In genomic region chr5:146948041-146948507, GRCm38 (mm10) we compare ENCODE assay signal across 8 mouse cellular contexts. TPM values are rescaled to one million over a fixed set of nuclear protein-coding genes. Genes with fewer than 3 reads are reported as not detected.
A peak's percentile ranks its signal among the peaks of the same experiment; 100 is the strongest.
DNase-seq lines count a peak whose midpoint lies in the region; ATAC-seq and TF ChIP-seq lines count a peak whose summit lies in the region.

No protein-coding gene starts in this region.

- H3K27me3 ChIP-seq in heart, embryonic 10.5 days (ENCODE audit: insufficient read depth, poor library complexity, severe bottlenecking), result no peaks in the 10 kb centered on the region
- H3K27me3 ChIP-seq in CH12.LX (replicated peaks), result no peaks in the 10 kb centered on the region
- H3K27me3 ChIP-seq in forebrain, embryonic 16.5 days (replicated peaks; ENCODE audit: control insufficient read depth, insufficient read depth, low read length), result no peaks in the 10 kb centered on the region

- ATAC-seq in forebrain, embryonic 16.5 days, result peak; percentile 12; the same call in 1 of the 2 replicates

- TF ChIP-seq RAD21 in CH12.LX (IDR thresholded peaks at IDR 0.05; ENCODE audit: low read depth, low read length), result no peak

- peaks cover 15% of the 10 kb centered on the region for H3K4me1 ChIP-seq in heart, embryonic 10.5 days
- H3K4me1 ChIP-seq in CH12.LX (ENCODE audit: control insufficient read depth in 1 of 2, insufficient read depth in 2 of 2), result peaks cover 0 to 18% of the 10 kb centered on the region in 2 experiments; a peak in 2 of 4 replicates
- peaks cover 15% of the 10 kb centered on the region for H3K4me1 ChIP-seq in forebrain, embryonic 16.5 days (replicated peaks; ENCODE audit: control insufficient read depth, insufficient read depth, low read length)

- peaks cover 22% of the 10 kb centered on the region for H3K79me2 ChIP-seq in CH12.LX (replicated peaks; ENCODE audit: control insufficient read depth, extremely low read depth, insufficient read depth, poor library complexity, severe bottlenecking)
- peaks cover 21% of the 10 kb centered on the region for H3K79me2 ChIP-seq in macrophage (ENCODE audit: inconsistent target)

- in situ Hi-C loops in CH12.LX (cut with MboI; ENCODE audit: low pct_ligation_motif_present, low pct_unique_long_range_greater_than_20kb, low sequenced_read_pairs), result loop anchor here (10.0 kb wide), 1 partner anchor 287 kb away; no protein-coding TSS in a partner anchor

- peaks cover 27% of the 10 kb centered on the region for H3K36me3 ChIP-seq in heart, embryonic 10.5 days
- peaks cover 22 to 29% of the 10 kb centered on the region in 2 experiments for H3K36me3 ChIP-seq in CH12.LX (replicated peaks in 1 of 2; ENCODE audit: control insufficient read depth in 1 of 2, insufficient read depth in 1 of 2, low read length in 1 of 2)
- H3K36me3 ChIP-seq in forebrain, embryonic 16.5 days (ENCODE audit: control insufficient read depth, insufficient read depth), result peaks cover 11% of the 10 kb centered on the region
- peaks cover 20% of the 10 kb centered on the region for H3K36me3 ChIP-seq in macrophage (ENCODE audit: inconsistent target)

- H3K9ac ChIP-seq in CH12.LX (ENCODE audit: insufficient read depth, low read depth), result peak overlapping the region; percentile 75
- H3K9ac ChIP-seq in forebrain, embryonic 16.5 days (replicated peaks; ENCODE audit: low read depth, low read length), result peak overlapping the region; percentile 48

- dilution Hi-C loops in CH12.LX (cut with MboI; ENCODE audit: extremely low pct_ligation_motif_present, extremely low pct_unique_long_range_greater_than_20kb, low sequenced_read_pairs), result no loop called here

- peak overlapping the region; percentile 90 for H3K4me2 ChIP-seq in CH12.LX (ENCODE audit: insufficient read depth, low read depth, poor library complexity, severe bottlenecking)
- H3K4me2 ChIP-seq in forebrain, embryonic 16.5 days (ENCODE audit: low read length), result peak overlapping the region; percentile 88

- no peak for TF ChIP-seq CTCF in CH12.LX (conservative IDR thresholded peaks at IDR 0.05 in 1 of 2, IDR thresholded peaks at IDR 0.05 in 1 of 2; ENCODE audit: low read depth in 2 of 2, low read length in 2 of 2)

- no peak for TF ChIP-seq EP300 in CH12.LX (IDR thresholded peaks at IDR 0.05; ENCODE audit: low read length)

- H3K9me3 ChIP-seq in heart, embryonic 10.5 days, result no peaks in the 10 kb centered on the region
- peaks cover 6% of the 10 kb centered on the region for H3K9me3 ChIP-seq in CH12.LX (replicated peaks; ENCODE audit: low read length)
- no peaks in the 10 kb centered on the region for H3K9me3 ChIP-seq in forebrain, embryonic 16.5 days (ENCODE audit: control insufficient read depth, low read length)

- no peak; the same call in 1 of the 2 replicates for TF ChIP-seq POLR2A in CH12.LX (IDR thresholded peaks at IDR 0.05; ENCODE audit: low read depth, low read length)

- H3K4me3 ChIP-seq in heart, embryonic 10.5 days, result peak overlapping the region; percentile 88
- H3K4me3 ChIP-seq in CH12.LX (replicated peaks in 1 of 3; ENCODE audit: low read depth in 2 of 3, low read length in 2 of 3, poor library complexity in 1 of 3) (peak overlapping the region; percentile 50 to 90 (median 56)), macrophage (ENCODE audit: inconsistent target) (peak overlapping the region; percentile 30)
- peak overlapping the region; percentile 76 for H3K4me3 ChIP-seq in forebrain, embryonic 16.5 days (replicated peaks; ENCODE audit: low read length)

- DNase-seq in heart, embryonic 10.5 days (ENCODE audit: low spot score), result no peak
- DNase-seq in heart, postnatal 4 days, result no peak
- DNase-seq in CH12.LX (ENCODE audit: extremely low read depth) (no peak), adipocyte (ENCODE audit: low spot score) (no peak)
- no peak for DNase-seq in cerebellum, adult 11 months
- no peak for DNase-seq in kidney, postnatal 14 days

- 20% methylated on average over 10 of the region's 10 CpGs for WGBS in heart, embryonic 10.5 days
- 22% methylated on average over 10 of the region's 10 CpGs for WGBS in forebrain, embryonic 16.5 days
- 16% methylated on average over 10 of the region's 10 CpGs for WGBS in macrophage (ENCODE audit: missing documents)

- H3K27ac ChIP-seq in heart, embryonic 10.5 days, result peak overlapping the region; percentile 94
- H3K27ac ChIP-seq in CH12.LX (ENCODE audit: insufficient read depth, low read depth) (0 out of 2 replicates have a peak overlapping the region, but pooled peaks have one; percentile 25), macrophage (peak overlapping the region; percentile 77)
- H3K27ac ChIP-seq in forebrain, embryonic 16.5 days (ENCODE audit: low read length), result peak overlapping the region; percentile 49

TF ChIP-seq in CH12.LX, 34 proteins besides CTCF, POLR2A, EP300 and RAD21:
- TF ChIP-seq ZNF384 (IDR thresholded peaks at IDR 0.05; ENCODE audit: low read depth, low read length) (peak; percentile 53), TBP (conservative IDR thresholded peaks at IDR 0.05; ENCODE audit: low read depth, low read length) (peak; percentile 69), JUN (IDR thresholded peaks at IDR 0.05; ENCODE audit: insufficient read depth, low read depth, low read length) (no peak)

RNA-seq across cellular contexts. Expression of gene Gtf3a, which starts 0.4 kb away (rescaled TPM):
- polyA plus RNA-seq in heart, embryonic 10.5 days (2016; fragmentation: Nextera tagmentation; extraction: Ambion mirVana), result 102 and 125 TPM in 2 replicates
- total RNA-seq in heart, postnatal 4 days (2021), result 10 to 100 TPM; 29.2 to 29.5 TPM
- total RNA-seq in CH12.LX (2012; rRNA removed) (130 and 134 TPM in 2 replicates), CH12.LX (2014; rRNA removed) (110 and 116 TPM in 2 replicates)
- polyA plus RNA-seq in CH12.LX (2012; ENCODE audit: insufficient read length, low read depth) (133 and 134 TPM in 2 replicates), macrophage (2018) (33.8 to 46.2 TPM (median 44.9 TPM) in 3 replicates)
- polyA plus RNA-seq in forebrain, embryonic 16.5 days (2015; fragmentation: Nextera tagmentation; extraction: Ambion mirVana), result 118 and 123 TPM in 2 replicates
- 10 to 100 TPM in 15 of 26 experiments, 1 to 10 TPM in 11; 1.8 to 32.7 (median 12.6) TPM for total RNA-seq in macrophage (2018; cell fraction: chromatin; rRNA removed)
- 10 to 100 TPM; 24.5 to 49.1 (median 35.6) TPM for total RNA-seq in macrophage (2018; cell fraction: cytosol; rRNA removed)
- total RNA-seq in macrophage (2018; cell fraction: nucleus; rRNA removed), result 10 to 100 TPM in 17 of 26 experiments, 1 to 10 TPM in 9; 5.5 to 37.0 (median 11.6) TPM

RNA-seq across cellular contexts. Expression of gene Mtif3, which starts 15.5 kb away (rescaled TPM):
- polyA plus RNA-seq in heart, embryonic 10.5 days (2016; fragmentation: Nextera tagmentation; extraction: Ambion mirVana), result 20.6 and 22.2 TPM in 2 replicates
- total RNA-seq in heart, postnatal 4 days (2021), result 10 to 100 TPM; 13.3 to 15.7 TPM
- total RNA-seq in CH12.LX (2012; rRNA removed) (15.2 and 17.8 TPM in 2 replicates), CH12.LX (2014; rRNA removed) (26.7 TPM in 2 replicates)
- polyA plus RNA-seq in CH12.LX (2012; ENCODE audit: insufficient read length, low read depth) (24.3 and 25.6 TPM in 2 replicates), macrophage (2018) (17.5 to 31.4 TPM (median 20.0 TPM) in 3 replicates)
- polyA plus RNA-seq in forebrain, embryonic 16.5 days (2015; fragmentation: Nextera tagmentation; extraction: Ambion mirVana), result 28.7 and 31.6 TPM in 2 replicates
- 10 to 100 TPM in 10 of 26 experiments, 1 to 10 TPM in 15, under 1 TPM in 1; 0.41 to 27.9 (median 7.5) TPM for total RNA-seq in macrophage (2018; cell fraction: chromatin; rRNA removed)
- total RNA-seq in macrophage (2018; cell fraction: cytosol; rRNA removed), result 10 to 100 TPM in 17 of 26 experiments, 1 to 10 TPM in 9; 3.5 to 18.5 (median 13.0) TPM
- total RNA-seq in macrophage (2018; cell fraction: nucleus; rRNA removed), result 10 to 100 TPM in 8 of 26 experiments, 1 to 10 TPM in 18; 2.8 to 19.6 (median 7.6) TPM

Comparison
In these comparisons a context has a peak if more than half of its experiments do, and no peak if none do; other contexts are left out.
1. H3K27ac ChIP-seq: peak in every context shown above with its lines; median percentile 94 in heart, embryonic 10.5 days; 77 in macrophage; 49 in forebrain, embryonic 16.5 days; 25 in CH12.LX.
2. H3K4me3 ChIP-seq: peak in every context shown above with its lines; median percentile 88 in heart, embryonic 10.5 days; 76 in forebrain, embryonic 16.5 days; 56 in CH12.LX; 30 in macrophage.